Mouse (Mus musculus): ENCODE data around the gene Fam189a1.

DNA sequence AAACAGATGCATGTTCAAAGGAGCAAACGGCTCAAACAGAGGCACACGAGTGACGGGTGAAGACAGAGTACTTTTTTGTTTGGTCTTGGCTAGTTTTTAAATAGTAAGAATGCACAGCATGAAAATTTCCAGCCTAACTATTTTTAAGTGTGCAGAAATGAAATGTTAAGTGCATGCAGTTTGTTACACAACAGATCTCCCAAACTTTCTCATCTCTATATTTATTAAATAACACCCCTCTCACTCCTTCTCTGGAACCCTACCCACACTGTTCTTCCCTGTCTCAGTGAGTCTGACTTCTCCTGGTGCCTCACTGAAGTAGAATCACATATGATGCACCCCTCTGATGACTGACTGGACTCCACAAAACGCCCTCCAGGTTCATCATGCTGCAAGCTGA is 63.1 kb downstream of the Fam189a1 start:
- no peak for TF ChIP-seq CTCF (IDR thresholded peaks at IDR 0.05; ENCODE audit: low read depth, low read length)
- TF ChIP-seq POLR2A (IDR thresholded peaks at IDR 0.05; ENCODE audit: borderline replicate concordance, low read depth, low read length): no peak

All from bone marrow macrophage, adult 2 months (primary cell).